Mouse (Mus musculus): ENCODE data around the gene Zfp872.
A peak's percentile ranks its signal among the peaks of the same experiment; 100 is the strongest.
"Not testable (repeated sequence)": the region's sequence is repeated elsewhere in the genome, so short reads cannot be mapped to it uniquely, and the experiment has no call there.

Gene Zfp872

GRCm38 (mm10) chr9:22188025-22188611 is at the start of gene Zfp872:
TSS of gene Zfp872 (plus strand) at chr9:22188090.
- no peak for DNase-seq (ENCODE audit: low read depth, low spot score)

GRCm38 (mm10) chr9:22138480-22138879 is 49.4 kb upstream of the Zfp872 start:
- no peak for DNase-seq (ENCODE audit: low read depth, low spot score)

- no peak for DNase-seq (ENCODE audit: low read depth, low spot score)
Measured at GRCm38 (mm10) chr9:22139746-22140145, 48.1 kb upstream of the Zfp872 start.

GRCm38 (mm10) chr9:22143108-22144037 is 44.5 kb upstream of the Zfp872 start:
- DNase-seq (ENCODE audit: low read depth, low spot score) = no peak

- DNase-seq (ENCODE audit: low read depth, low spot score) = no peak
Measured at GRCm38 (mm10) chr9:22144304-22144965, 43.5 kb upstream of the Zfp872 start.

- DNase-seq (ENCODE audit: low read depth, low spot score) = no peak
Measured at GRCm38 (mm10) chr9:22149426-22150248, 38.3 kb upstream of the Zfp872 start.

- DNase-seq (ENCODE audit: low read depth, low spot score) = not testable (repeated sequence)
Measured at GRCm38 (mm10) chr9:22150249-22150693, 37.6 kb upstream of the Zfp872 start.

- DNase-seq (ENCODE audit: low read depth, low spot score) = no peak
Measured at GRCm38 (mm10) chr9:22150946-22151345, 36.9 kb upstream of the Zfp872 start.

- no peak for DNase-seq (ENCODE audit: low read depth, low spot score)
Measured at GRCm38 (mm10) chr9:22153810-22154209, 34.1 kb upstream of the Zfp872 start.

- no peak for DNase-seq (ENCODE audit: low read depth, low spot score)
Measured at GRCm38 (mm10) chr9:22155614-22156013, 32.3 kb upstream of the Zfp872 start.

GRCm38 (mm10) chr9:22156497-22157245 is 31.2 kb upstream of the Zfp872 start, which contains the start of gene Pigyl:
TSS of gene Pigyl (plus strand) at chr9:22156846.
- DNase-seq (ENCODE audit: low read depth, low spot score) = peak; percentile 95

GRCm38 (mm10) chr9:22157516-22158265 is 30.2 kb upstream of the Zfp872 start:
- no peak for DNase-seq (ENCODE audit: low read depth, low spot score)

- no peak for DNase-seq (ENCODE audit: low read depth, low spot score)
Measured at GRCm38 (mm10) chr9:22161299-22161698, 26.6 kb upstream of the Zfp872 start.

- DNase-seq (ENCODE audit: low read depth, low spot score) = no peak
Measured at GRCm38 (mm10) chr9:22162305-22162704, 25.6 kb upstream of the Zfp872 start.

GRCm38 (mm10) chr9:22162912-22163311 is 25.0 kb upstream of the Zfp872 start:
- DNase-seq (ENCODE audit: low read depth, low spot score) = no peak

GRCm38 (mm10) chr9:22164711-22165668 is 22.9 kb upstream of the Zfp872 start:
- no peak for DNase-seq (ENCODE audit: low read depth, low spot score)

GRCm38 (mm10) chr9:22165964-22166363 is 21.9 kb upstream of the Zfp872 start:
- DNase-seq (ENCODE audit: low read depth, low spot score) = no peak

GRCm38 (mm10) chr9:22166686-22167085 is 21.2 kb upstream of the Zfp872 start:
- no peak for DNase-seq (ENCODE audit: low read depth, low spot score)

- no peak for DNase-seq (ENCODE audit: low read depth, low spot score)
Measured at GRCm38 (mm10) chr9:22167751-22168150, 20.1 kb upstream of the Zfp872 start.

All from WW6 (cell line).